Mouse (Mus musculus): ENCODE results near the gene Pttg1ip.

Gene Pttg1ip

DNA sequence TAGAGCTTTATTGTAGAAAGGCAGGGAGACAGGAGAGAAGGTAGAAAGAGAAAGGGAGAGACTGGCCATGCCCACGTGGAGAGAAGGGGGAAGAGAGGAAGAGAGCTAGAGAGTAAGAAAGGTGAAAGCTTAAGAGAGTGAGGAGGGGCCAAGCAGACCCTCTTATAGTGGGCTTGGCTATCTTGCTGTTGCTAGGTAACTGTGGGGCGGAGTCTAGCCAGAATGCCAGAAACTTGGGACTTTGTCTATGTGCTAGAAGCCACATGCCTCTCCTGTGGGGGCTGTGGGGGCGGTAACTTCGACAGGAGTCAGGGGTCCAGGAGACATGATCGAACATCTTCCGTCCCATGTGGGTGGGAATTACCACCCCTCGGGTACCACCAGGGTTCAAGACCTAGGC, 12.0 kb upstream of the Pttg1ip start:
- DNase-seq (ENCODE audit: low spot score): no peak

DNA sequence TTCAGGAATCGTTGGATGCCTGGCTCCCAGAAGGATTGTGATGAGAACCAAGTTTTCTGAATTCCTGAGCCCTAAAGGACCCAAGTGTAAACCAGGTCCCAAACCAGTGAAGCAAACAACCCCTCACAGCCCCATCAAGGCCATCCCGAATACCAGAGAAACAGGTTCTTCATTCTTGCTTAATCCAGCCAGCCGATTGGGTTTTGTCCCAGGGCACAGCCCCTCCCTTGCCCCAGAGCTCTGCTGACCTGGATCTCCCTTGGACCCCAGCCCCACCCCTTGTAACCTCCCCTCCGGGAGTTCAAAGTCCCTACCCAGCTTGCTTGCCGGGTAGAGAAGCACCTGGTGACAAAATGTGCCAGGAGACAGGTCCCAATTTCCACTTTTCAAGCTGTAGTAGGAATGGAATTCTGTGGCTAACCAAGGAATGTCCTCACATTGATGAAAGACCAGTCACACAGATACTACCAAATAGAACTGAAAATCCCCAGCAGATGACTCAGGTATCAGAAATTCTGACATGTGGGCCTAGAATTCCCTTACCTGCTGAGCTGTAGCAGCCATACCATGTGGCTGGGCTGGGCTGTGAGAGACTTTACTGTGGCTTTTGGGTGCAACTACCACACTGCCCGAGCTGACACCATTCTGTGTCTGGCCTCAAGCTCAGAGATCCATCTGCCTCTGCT, 11.4 kb upstream of the Pttg1ip start:
- DNase-seq (ENCODE audit: low spot score): no peak

DNA sequence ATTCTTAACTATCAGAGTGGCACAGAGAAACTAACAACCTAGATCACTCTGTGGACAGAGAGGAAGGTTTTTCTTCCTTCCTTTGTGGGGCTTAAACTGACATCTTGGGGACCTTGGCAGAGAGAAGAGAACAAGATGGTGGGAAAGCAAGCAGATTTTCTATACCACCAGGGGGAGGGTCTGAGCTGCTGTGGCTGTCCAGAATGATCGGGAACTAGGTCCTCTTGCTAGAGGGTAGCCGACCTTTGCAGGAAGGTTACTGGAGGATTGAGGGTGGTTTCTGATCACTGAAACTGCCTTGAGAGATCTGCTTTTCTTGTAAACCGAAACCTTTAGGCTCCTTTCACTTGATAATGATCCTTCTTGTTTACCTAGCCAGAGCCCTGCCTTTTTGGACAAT, 9.3 kb upstream of the Pttg1ip start:
- no peak for DNase-seq (ENCODE audit: low spot score)

DNA sequence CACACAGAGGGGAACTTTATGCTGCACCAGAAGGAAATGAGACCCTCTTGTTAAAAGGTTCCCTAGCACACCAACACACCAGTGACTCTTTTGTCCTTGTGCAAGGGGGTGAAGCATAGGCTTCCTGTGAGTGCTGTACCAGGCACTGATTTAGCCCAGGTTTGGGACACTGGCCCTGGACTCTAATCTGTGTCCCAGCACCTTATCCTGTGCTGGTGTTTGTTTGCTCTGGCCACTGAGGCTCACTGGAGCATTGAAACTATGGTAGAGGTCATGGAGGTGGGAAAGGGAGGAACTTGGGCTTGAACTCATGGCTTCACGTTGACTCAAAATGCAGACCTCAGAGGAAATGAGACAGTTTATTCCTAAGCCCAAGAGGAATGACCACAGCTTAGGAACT, 8.4 kb upstream of the Pttg1ip start:
- no peak for DNase-seq (ENCODE audit: low spot score)

DNA sequence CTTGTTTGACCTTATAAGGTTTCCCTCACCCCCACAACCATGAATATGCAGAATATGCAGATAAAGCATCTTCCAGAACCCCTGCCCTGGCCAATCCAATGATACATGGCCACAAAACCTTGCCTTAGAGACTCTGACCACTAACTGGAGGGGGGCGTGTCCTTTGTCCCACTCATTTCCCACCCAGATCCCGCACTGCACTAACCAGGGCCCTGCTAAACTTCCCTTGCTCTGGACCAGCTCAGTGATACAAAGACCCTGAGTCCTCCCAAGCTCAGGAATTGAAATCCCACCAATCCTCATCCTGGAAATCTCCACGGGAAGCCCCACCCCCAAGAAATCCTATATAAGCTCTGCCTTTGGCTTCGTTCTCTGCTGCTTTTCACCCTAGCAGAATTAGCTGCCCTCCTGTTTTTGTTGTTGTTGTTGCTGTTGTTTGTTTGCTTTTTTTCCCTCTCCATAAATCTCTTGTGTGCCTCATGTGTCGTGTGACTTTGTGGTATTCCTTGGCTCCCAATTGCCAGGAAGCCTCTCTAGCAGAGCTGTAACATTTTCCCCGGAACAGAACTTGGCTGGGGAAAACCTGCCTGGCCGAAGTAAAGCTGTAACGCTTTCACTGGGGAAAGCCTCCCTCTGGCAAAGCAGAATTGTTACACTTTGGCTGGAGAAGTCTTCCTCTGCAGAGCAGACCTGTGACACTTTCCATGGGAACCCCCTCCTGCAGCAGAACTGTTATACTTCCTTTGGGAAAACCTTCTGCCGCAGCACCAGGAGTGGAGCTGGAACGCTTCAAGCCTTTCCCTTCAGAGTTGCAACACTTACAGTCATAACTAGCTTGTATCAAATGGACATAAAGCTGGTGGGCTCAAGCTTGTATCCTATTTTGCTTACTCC, 1.2 kb upstream of the Pttg1ip start:
- DNase-seq (ENCODE audit: low spot score): no peak

DNA sequence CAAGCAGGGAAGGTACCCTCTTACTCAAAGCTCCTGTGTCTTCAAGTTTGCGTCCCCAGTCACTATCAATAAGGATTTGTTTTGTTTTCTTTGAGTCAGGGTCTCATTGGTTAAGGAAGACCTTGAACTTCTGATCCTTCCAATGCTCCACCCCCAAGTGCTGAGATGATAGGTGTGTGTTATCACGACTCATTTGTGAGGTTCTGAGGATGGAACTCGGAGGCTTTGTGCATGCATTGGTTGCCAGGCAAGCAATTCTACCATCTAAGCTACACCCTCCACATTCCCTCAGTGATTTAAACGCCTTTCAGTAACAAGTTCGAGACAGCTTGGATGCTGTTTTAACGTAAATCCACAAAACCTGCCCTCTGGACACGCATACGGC, 505 bp upstream of the Pttg1ip start:
- DNase-seq (ENCODE audit: low spot score): no peak

DNA sequence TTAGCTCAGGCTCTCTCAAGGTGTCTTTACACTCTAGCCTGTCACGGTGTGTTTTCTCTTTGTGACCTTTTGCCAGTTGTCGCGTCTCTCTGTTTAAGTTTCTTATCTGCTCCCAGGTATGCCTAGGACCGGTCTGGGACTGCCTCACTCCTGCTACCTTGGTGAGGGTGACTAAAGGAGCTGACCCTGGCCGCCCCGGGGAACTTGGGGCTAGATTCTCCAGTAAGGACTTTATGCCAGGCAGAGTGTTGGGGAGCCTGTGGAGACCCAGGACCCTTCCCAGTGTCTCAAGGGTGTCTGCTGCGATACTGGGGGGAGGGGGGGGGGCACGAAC, 732 bp downstream of the Pttg1ip start:
- no peak for DNase-seq (ENCODE audit: low spot score)

DNA sequence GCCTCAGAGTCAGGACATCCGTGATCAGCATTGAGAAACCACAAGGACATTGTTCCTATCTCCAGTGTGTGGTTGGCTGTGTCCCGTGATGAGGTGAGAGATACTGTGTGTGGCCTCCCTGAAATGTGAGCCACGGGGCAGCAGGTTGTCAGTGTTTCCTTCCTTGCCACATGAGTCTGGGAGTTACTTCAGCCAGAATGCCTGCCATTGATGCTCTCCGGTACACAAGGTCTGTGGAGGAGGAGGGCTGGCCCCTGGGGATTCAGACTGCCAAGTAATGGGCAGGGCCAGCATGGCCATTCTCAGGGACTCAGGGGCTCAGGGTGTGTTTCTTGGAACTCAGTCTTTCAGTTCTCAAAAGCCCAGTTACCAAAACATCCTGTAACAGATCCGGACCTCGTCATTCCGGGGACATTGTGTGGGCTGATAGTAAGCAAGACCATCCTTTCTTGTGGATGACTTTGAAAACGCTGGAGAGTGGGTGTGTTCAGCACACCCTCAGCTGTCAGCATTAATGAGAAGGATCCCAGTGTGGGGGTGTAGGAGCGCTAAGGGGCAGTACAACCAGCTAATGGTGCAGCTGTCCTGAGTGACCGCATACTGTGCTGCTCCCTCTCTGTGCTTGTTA, 2.4 kb downstream of the Pttg1ip start:
- no peak for DNase-seq (ENCODE audit: low spot score)

DNA sequence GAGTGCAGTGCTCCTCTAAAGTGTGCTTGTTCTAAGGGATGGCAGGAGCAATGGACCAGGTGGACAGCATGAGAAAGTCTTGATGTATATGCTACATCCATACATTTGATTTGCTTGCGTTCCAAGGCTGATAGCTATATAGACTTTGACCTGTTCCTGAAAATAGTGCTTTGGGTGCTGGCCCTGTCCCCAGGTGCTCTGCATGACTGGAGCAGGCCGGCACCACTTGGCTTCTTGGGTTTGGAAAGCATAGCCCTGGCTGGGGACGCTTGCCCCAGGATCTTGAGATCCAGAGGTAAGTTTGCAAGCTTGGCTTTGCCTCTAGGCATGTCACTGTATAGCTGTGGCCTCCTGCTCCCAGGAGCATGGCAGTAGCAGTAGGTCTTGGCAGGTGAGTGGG, 5.1 kb downstream of the Pttg1ip start:
- DNase-seq (ENCODE audit: low spot score): no peak

DNA sequence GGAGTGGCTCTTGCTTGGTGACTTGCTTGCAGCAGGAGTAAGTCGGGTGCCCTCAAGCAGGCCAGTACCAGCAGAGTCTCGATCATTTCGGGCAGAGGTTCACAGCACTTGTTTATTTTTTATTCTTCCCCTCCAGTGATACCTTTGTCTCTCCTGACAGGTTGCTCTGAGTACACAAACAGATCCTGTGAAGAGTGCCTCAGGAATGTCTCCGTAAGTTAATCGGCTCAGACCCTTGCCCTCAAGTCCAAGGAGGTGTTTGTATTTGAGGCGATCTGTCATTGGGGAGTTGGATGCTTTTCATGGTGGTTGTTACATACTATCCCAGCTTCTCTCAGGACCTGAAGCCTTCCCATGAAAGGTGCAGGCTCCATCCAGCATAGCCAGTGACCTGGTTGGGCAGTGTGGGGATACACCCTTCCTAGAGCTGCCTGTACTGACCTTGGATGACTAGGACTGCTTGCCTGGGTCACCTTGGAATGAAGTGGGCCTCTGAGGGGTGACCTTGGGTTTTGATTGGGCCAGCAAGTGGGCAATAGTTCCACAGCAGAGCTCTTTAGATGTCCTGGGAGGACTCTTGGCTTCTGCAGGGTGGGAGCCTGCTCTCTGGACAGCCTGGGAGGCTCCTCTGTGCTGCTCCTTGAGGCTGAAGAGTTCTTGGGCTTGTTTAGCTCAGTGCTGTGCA, 5.7 kb downstream of the Pttg1ip start:
- no peak for DNase-seq (ENCODE audit: low spot score)

DNA sequence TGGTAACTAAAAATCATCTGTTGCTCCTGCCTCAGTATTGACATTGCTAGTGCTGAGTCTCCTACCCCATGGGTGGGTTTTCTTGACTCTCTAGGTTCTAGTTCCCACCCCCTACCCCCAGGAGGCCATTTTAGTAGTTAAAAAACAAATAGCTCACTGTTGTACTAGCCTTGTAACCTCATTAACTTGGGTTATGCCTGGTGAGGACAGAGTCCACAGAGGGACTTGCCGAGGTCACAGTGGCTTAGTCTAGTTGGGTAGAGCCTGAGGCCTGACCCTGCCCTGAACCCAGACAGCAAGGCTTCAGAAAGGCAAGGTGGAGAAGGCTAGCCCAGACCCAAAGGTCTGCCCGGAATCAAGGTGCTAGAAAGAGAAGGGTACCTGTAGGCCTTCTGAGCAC, 6.5 kb downstream of the Pttg1ip start:
- DNase-seq (ENCODE audit: low spot score): no peak

DNA sequence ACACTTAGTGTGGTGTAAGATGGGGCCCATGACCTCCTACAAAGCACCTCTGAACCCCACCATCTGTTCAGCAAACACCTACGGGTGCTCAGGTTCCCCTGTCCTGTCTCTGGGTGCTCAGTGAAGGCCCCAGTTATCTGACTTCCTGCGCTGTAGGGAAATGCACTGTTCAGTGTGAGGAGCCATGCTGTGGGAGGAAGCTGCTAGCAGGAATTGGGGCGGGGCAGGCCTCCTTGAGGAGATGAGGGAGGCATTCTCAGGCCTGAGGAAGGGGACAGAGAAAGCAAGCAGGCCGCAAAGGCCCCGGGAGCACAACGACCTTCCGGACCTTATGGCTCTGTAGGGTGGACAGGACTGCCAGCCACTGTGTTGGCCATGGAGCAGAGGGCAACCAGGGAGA, 7.6 kb downstream of the Pttg1ip start:
- no peak for DNase-seq (ENCODE audit: low spot score)

DNA sequence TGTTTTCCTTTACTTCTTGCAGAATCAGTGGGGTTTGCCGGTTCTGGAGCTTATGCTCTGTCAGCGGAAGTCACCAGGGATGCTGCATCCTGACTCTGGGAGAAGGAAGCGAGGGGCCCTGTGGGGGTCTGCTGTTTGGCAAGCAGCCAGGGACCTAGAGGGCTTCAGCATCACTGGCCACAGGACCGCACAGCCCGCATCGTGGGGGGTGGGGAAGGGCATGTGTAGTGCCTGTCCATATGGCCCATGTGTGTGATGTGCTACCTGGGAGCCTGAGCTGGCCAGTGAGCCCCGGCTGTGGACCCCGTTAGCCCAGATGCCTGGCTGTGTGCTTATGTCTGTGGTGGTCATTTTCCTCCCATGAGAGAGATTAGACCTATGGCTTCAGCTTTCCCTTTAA, 8.2 kb downstream of the Pttg1ip start:
- DNase-seq (ENCODE audit: low spot score): no peak

DNA sequence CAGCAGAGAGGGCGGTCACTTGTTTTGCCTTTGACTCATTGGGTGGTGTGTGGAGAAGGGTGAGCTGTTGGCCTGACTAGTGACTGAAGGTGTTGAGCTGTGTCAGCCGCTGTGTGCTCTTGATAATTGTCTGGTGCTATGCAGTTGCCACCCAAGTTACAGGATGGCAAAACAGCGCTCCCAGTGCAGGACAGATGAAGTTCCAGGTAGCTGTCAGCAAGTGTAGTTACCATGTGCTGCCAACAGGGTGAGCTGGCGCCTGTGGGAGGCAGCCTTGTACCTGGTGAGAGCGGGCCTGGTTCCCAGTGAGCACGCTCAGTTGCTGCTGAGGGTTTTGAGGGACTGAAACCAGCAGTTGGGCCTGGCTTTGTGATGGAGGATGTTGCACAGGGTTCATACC, 9.3 kb downstream of the Pttg1ip start:
- no peak for DNase-seq (ENCODE audit: low spot score)

DNA sequence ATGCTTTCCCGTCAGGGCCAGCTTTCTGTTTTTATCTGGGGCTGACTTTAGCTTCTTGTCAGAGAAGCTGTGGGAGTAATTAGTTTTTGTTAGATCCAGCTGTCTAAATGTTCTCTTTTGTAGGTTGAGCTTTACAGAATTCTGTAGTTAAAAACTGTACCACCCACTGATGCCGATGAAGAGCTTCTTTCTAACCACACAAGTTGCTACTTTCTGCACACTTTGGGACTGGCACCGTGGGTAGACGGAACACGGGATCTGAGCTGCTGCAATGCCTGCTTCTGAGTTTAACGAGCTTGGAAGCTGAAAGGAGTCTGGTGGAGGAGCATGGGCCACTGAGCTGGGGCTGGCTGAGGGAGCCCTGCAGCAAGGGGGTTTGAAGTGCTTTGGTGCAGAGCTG, 10.0 kb downstream of the Pttg1ip start:
- DNase-seq (ENCODE audit: low spot score): no peak

DNA sequence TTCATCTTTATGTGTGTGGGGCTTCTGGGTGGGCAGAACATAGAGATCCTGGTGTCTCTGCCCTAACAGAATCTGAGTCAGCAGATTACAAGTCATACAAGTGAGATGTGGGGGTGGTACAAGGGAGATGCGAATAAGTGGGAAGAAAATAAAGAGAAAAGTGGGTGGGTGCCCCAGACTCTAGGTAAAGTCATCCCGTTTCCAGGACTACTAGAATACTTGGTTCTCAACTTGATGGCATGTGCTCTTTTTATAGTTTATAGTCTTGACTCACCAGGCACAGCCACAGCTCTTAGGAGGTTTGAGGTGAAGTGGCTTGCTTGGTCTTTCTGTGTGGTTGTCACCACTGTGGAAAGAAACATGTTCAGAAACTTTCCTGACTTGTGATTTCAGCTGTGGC, 14.5 kb downstream of the Pttg1ip start:
- DNase-seq (ENCODE audit: low spot score): no peak

DNA sequence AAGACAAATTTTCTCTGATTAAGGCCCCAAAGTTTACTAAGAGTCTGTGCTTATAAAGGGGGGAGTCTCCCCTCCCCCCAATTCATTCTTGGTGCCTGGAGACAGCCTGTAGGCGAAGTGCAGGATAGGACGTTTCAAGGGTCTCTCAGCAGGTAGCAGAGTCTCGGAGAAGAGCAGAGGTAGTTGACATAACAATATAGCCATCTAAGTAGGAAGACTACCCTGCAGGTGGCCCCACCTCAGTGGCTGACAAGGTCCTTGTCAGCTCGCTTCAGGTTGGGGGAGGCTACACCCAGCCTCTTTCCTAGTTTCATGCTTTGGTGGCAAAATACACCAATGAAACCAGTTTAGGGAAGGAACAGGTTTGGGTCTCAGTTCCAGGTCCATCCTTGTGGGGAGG, 21.5 kb downstream of the Pttg1ip start:
- DNase-seq (ENCODE audit: low spot score): no peak

DNA sequence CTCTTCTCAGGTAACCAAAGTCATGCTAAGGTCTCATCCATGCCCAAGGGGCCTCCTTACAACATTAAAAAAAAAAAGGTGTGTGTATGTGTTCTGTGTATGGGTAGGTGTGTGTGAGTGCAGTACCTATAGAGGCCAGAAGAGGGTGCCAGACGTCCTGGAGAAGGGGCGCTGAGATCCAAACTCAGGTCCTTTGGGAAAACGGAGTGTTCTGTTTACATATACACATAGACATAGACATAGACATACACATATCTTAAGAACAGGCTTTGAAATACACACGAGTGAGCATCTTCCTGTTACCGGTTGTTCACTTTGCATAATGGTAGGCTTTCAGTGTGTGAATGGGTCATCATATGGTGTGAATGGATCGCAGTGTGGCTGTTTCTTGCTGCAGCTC, 22.6 kb downstream of the Pttg1ip start:
- no peak for DNase-seq (ENCODE audit: low spot score)

DNA sequence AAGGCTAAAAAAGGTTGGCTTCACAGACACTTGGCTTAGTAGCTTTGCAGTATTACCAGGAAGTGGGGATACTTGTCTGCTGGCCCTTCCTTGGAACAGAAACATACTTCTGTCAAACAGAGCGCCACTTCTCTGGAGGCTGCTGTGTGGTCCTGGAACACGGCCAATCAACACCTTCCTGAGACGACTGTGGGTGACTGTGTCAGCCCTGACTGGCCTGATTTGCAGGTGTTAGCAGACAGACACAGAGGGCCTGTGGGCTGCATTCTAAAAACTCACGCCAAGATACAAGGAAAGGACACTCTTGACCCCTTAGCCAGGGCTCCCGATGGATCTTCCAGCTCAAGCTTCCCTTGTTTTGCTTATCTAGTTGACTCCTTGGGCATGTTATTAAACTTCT, 23.4 kb downstream of the Pttg1ip start:
- no peak for DNase-seq (ENCODE audit: low spot score)

DNA sequence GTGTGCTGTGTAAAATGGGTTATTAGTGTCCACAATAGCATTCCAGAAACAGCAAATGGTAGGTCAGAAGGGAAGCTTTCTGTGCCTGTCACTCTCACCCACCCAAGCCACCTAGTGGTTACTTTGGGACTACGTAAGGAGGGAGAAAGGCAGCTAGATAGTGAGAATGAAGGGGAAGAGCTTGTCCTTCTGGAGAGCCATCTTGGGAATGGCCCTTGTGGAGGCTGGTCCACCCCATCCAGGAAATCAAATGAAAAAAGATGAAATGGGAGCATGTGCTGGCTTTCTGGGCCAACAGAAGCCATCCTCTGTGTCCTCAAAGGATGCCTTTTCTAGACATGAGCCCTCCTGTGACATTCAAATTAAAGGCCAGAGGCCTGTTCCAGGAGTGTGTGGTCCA, 23.8 kb downstream of the Pttg1ip start:
- no peak for DNase-seq (ENCODE audit: low spot score)

DNA sequence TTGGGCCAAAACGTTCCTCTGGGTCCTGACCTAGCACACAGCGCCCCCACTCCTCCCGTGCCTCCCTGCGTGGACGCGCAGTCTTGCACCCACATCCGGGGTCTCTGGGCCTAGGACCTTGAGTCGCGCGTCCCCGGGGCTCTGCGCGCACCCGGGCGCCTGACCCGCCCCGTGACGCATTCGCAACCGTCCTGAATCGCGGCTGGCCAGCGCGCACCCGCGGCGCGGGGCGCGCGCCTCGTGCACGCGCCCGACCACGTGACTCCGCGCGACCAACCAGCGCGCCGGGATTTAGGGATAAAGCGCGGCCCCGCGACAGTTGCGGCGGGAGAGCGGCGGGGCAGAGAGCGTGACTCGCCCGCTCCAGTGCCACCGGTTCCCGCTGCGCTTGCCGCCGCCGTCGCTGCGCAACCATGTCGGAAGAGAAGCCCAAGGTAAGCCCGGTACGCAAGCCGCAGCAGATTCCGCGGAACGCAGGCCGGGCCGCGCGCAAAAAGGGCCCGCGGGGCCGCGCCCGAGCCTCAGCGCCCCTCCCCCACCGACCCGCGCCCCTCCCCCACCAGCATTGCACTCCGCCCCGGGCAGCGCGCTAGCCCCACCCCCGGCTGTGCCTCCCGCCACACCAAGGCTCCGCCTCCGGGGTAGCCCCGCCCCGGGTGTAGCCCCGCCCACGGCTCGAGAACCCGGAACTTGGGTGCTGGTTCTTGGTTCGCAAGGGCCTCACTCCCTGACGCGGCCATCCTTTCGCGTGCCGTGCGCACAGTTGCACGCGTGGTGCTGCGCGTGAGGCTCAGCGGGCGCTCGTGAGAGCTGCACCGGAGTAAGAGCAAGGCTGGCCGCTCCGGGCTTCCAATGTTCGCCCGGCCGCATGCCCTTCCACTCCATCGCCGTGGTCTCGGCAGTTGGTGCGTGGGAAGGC, 24.6 kb downstream of the Pttg1ip start, which contains the start of the genes Sumo3 and Gm49325:
Gene Sumo3, plus strand, starts transcription at position 190 of the 919 bp plus-strand sequence.
Gene Gm49325, plus strand, starts transcription at position 290 of the 919 bp plus-strand sequence.
- DNase-seq (ENCODE audit: low spot score): peak; percentile 100

DNA sequence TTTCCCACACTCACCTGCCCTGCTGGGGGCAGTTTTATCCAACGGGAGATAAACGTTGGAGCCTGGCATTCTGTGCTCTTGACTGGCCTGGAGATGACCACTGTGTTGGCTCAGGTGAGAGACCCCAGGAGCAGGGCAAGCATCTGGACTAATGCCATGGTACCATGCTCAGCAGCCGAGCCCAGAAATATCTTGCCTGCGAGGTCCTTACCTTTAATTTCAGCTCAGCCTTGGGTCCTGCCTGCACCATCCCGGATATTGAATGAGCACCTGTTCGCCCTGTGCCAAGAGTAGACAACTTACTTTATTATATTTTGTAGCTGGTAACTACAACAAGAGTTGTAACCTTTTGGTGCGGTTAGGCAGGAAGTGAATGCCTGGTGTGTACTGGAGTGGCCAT, 25.3 kb downstream of the Pttg1ip start:
- DNase-seq (ENCODE audit: low spot score): no peak
